Mouse (Mus musculus): ENCODE results near the gene Fitm1.

Fitm1 gene

GRCm38 (mm10) chr14:55559799-55560201 lies 15.6 kb upstream of the Fitm1 start, which contains the start of gene Dcaf11:
Gene Dcaf11 (plus strand): TSS chr14:55560006.
- no peak for TF ChIP-seq GATA4 (IDR thresholded peaks at IDR 0.05; ENCODE audit: insufficient replicate concordance, low read length)

- peak; percentile 91 for TF ChIP-seq GATA4 (IDR thresholded peaks at IDR 0.05; ENCODE audit: insufficient replicate concordance, low read length)
Observed at GRCm38 (mm10) chr14:55560202-55561073, 15.0 kb upstream of the Fitm1 start, which contains the start of gene A730061H03Rik. Gene A730061H03Rik (minus strand): TSS chr14:55560406.

GRCm38 (mm10) chr14:55561860-55562259 lies 13.6 kb upstream of the Fitm1 start:
- TF ChIP-seq GATA4 (IDR thresholded peaks at IDR 0.05; ENCODE audit: insufficient replicate concordance, low read length): no peak

GRCm38 (mm10) chr14:55563249-55563648 lies 12.2 kb upstream of the Fitm1 start:
- TF ChIP-seq GATA4 (IDR thresholded peaks at IDR 0.05; ENCODE audit: insufficient replicate concordance, low read length): no peak

GRCm38 (mm10) chr14:55565748-55566147 lies 9.7 kb upstream of the Fitm1 start:
- no peak for TF ChIP-seq GATA4 (IDR thresholded peaks at IDR 0.05; ENCODE audit: insufficient replicate concordance, low read length)

GRCm38 (mm10) chr14:55567496-55567895 lies 7.9 kb upstream of the Fitm1 start:
- no peak for TF ChIP-seq GATA4 (IDR thresholded peaks at IDR 0.05; ENCODE audit: insufficient replicate concordance, low read length)

- TF ChIP-seq GATA4 (IDR thresholded peaks at IDR 0.05; ENCODE audit: insufficient replicate concordance, low read length): no peak
Observed at GRCm38 (mm10) chr14:55570588-55570987, 4.8 kb upstream of the Fitm1 start.

- no peak for TF ChIP-seq GATA4 (IDR thresholded peaks at IDR 0.05; ENCODE audit: insufficient replicate concordance, low read length)
Observed at GRCm38 (mm10) chr14:55571760-55572159, 3.7 kb upstream of the Fitm1 start.

GRCm38 (mm10) chr14:55575711-55576110 lies 294 bp downstream of the Fitm1 start:
- TF ChIP-seq GATA4 (IDR thresholded peaks at IDR 0.05; ENCODE audit: insufficient replicate concordance, low read length): no peak

GRCm38 (mm10) chr14:55576376-55576775 lies 959 bp downstream of the Fitm1 start:
- no peak for TF ChIP-seq GATA4 (IDR thresholded peaks at IDR 0.05; ENCODE audit: insufficient replicate concordance, low read length)

- no peak for TF ChIP-seq GATA4 (IDR thresholded peaks at IDR 0.05; ENCODE audit: insufficient replicate concordance, low read length)
Observed at GRCm38 (mm10) chr14:55577871-55578667, 2.7 kb downstream of the Fitm1 start, which contains the start of gene Psme1. Gene Psme1 (plus strand): TSS chr14:55578123.

GRCm38 (mm10) chr14:55578668-55579269 lies 3.4 kb downstream of the Fitm1 start:
- TF ChIP-seq GATA4 (IDR thresholded peaks at IDR 0.05; ENCODE audit: insufficient replicate concordance, low read length): no peak

GRCm38 (mm10) chr14:55579511-55580496 lies 4.4 kb downstream of the Fitm1 start:
- TF ChIP-seq GATA4 (IDR thresholded peaks at IDR 0.05; ENCODE audit: insufficient replicate concordance, low read length): no peak

GRCm38 (mm10) chr14:55580731-55581130 lies 5.3 kb downstream of the Fitm1 start:
- TF ChIP-seq GATA4 (IDR thresholded peaks at IDR 0.05; ENCODE audit: insufficient replicate concordance, low read length): no peak

Measured in liver, adult (tissue).